Mouse (Mus musculus): ENCODE data around the gene Mvd.
A peak's percentile ranks its signal among the peaks of the same experiment; 100 is the strongest.

- TF ChIP-seq EP300 (IDR thresholded peaks at IDR 0.05; ENCODE audit: insufficient read depth, low read depth, low read length) (no peak), POLR2A (IDR thresholded peaks at IDR 0.05; ENCODE audit: insufficient read depth, low read length) (no peak), CTCF (IDR thresholded peaks at IDR 0.05; ENCODE audit: low read depth, low read length) (peak; percentile 76)
These were observed 16.1 kb upstream of the Mvd start for GRCm38 (mm10) chr8:122459218-122459900.
